In genomic region chr4:105795927-105796326, GRCm38 (mm10) we compare ENCODE assay signal across 20 mouse cellular contexts. TPM values are rescaled to one million over a fixed set of nuclear protein-coding genes. Genes with fewer than 3 reads are reported as not detected.
DNase-seq lines count a peak whose midpoint lies in the region; ATAC-seq and TF ChIP-seq lines count a peak whose summit lies in the region.
"Had no signal": no experiment of that assay in that cellular context is flagged by ENCODE, and none has a peak within 500 bp of the region (broad histone marks: within the 10 kb centered on the region; RNA-seq: fewer than 3 reads in every experiment).

No protein-coding gene starts in this region.

- TF ChIP-seq POLR2A in lung, adult 2 months (IDR thresholded peaks at IDR 0.05; ENCODE audit: borderline replicate concordance, extremely low read depth, low read depth, low read length), result no peak

- intact Hi-C loops in left cerebral cortex, postnatal 36 days (cut with DNase I), result no loop called here

- no peak overlapping the region for H3K4me3 ChIP-seq in lung, adult 2 months (replicated peaks; ENCODE audit: extremely low read depth, low read depth, low read length)
- H3K4me3 ChIP-seq: hindbrain, embryonic 15.5 days; limb, embryonic 12.5 days; neural tube, embryonic 15.5 days had no signal

- ATAC-seq in monocyte, adult 5-6 weeks (replicated peaks; ENCODE audit: insufficient number of reproducible peaks, low FRiP score, low TSS enrichment, poor library complexity, severe bottlenecking), result no peak
- ATAC-seq: CD4-positive, CD25-positive, alpha-beta regulatory T cell, adult 4 months; forebrain, embryonic 14.5 days had no signal

- no peaks in the 10 kb centered on the region for H3K4me1 ChIP-seq in lung, adult 2 months (ENCODE audit: control insufficient read depth, insufficient read depth, low read length)
- H3K4me1 ChIP-seq: hindbrain, embryonic 15.5 days; neural tube, embryonic 15.5 days had no signal

- peak; percentile 14 for DNase-seq in kidney, adult 18-20 months
- no peak for DNase-seq in kidney, postnatal 14 days
- DNase-seq in lung, adult 2 months, result no peak
- DNase-seq in lung, postnatal 25 days (ENCODE audit: low spot score), result no peak
- peak; percentile 26 for DNase-seq in adrenal gland, postnatal 25 days
- DNase-seq in left cerebral cortex, postnatal 36 days (ENCODE audit: low spot score in 2 of 2), result no peak
- DNase-seq: cerebellum, adult 9-11 months had no signal

- peak; percentile 27; the same call in 1 of the 2 replicates for TF ChIP-seq CTCF in lung, adult 2 months (IDR thresholded peaks at IDR 0.05; ENCODE audit: insufficient read depth, low read length)

- 97% methylated on average over 1 of the region's 1 CpGs for WGBS in lung, adult 2 months

RNA-seq across cellular contexts. Expression of gene Gm12728, which starts 6.3 kb away (rescaled TPM):
- polyA plus RNA-seq in lung, adult 2 months (2012; rRNA removed), result not detected in 2 replicates
- total RNA-seq in adrenal gland, postnatal 25 days (2021), result not detected in 2 replicates
- not detected in 3 replicates for total RNA-seq in monocyte, adult 5-6 weeks (2017)
- not detected for total RNA-seq in left cerebral cortex, postnatal 36 days (2021)
- total RNA-seq: gastrocnemius, adult 18-20 months; heart, adult 18-20 months; heart, postnatal 14 days; layer of hippocampus, adult 18-20 months; left cerebral cortex, adult 18-20 months; MEL had no signal
- polyA plus RNA-seq: forebrain, embryonic 14.5 days; hindbrain, embryonic 15.5 days; limb, embryonic 12.5 days; neural tube, embryonic 15.5 days; stomach, embryonic 14.5 days had no signal

Comparison
In these comparisons a context has a peak if more than half of its experiments do, and no peak if none do; other contexts are left out.
1. DNase-seq: peak in kidney, adult 18-20 months (single experiment) and adrenal gland, postnatal 25 days (single experiment); none in kidney, postnatal 14 days (single experiment), lung, adult 2 months (single experiment), lung, postnatal 25 days (single experiment) and left cerebral cortex, postnatal 36 days (0 of 2).